23 mouse cellular contexts compared by ENCODE assay signal in genomic region chr15:75371618-75372017, GRCm38 (mm10).
DNase-seq lines count a peak whose midpoint lies in the region; ATAC-seq lines count a peak whose summit lies in the region.
"Had no signal": no experiment of that assay in that cellular context is flagged by ENCODE, and none has a peak within 500 bp of the region (broad histone marks: within the 10 kb centered on the region; RNA-seq: fewer than 3 reads in every experiment).

No protein-coding gene starts in this region.

- no peak for ATAC-seq in liver, embryonic 11.5 days (replicated peaks; ENCODE audit: low FRiP score)
- ATAC-seq: activated CD4-positive, CD25-positive, alpha-beta regulatory T cell, adult 4 months; CD4-positive, CD25-positive, alpha-beta regulatory T cell, adult 4 months; forebrain, embryonic 13.5 days; forebrain, embryonic 15.5 days; forebrain, postnatal 0 days; Patski had no signal

- no peaks in the 10 kb centered on the region for H3K36me3 ChIP-seq in liver, embryonic 11.5 days (ENCODE audit: control insufficient read depth, insufficient read depth, low read length)
- H3K36me3 ChIP-seq: embryonic facial prominence, embryonic 10.5 days; embryonic facial prominence, embryonic 12.5 days; forebrain, embryonic 15.5 days; G1E had no signal

- no peaks in the 10 kb centered on the region for H3K4me1 ChIP-seq in liver, embryonic 11.5 days (replicated peaks; ENCODE audit: control insufficient read depth, insufficient read depth, low read length)
- H3K4me1 ChIP-seq: embryonic facial prominence, embryonic 10.5 days; embryonic facial prominence, embryonic 12.5 days; forebrain, embryonic 13.5 days; forebrain, embryonic 15.5 days had no signal

- H3K4me2 ChIP-seq in liver, embryonic 11.5 days, result no peak overlapping the region
- H3K4me2 ChIP-seq: embryonic facial prominence, embryonic 12.5 days; forebrain, embryonic 13.5 days; forebrain, embryonic 15.5 days had no signal

- peak; percentile 11 for DNase-seq in testis, postnatal 14 days (ENCODE audit: low spot score)
- DNase-seq in testis, postnatal 10 days (ENCODE audit: low spot score), result no peak
- peak; percentile 88 for DNase-seq in R1 (ENCODE audit: low read depth, low spot score)
- DNase-seq in liver, embryonic 11.5 days (ENCODE audit: low spot score), result no peak
- DNase-seq in ovary, postnatal 10 days (ENCODE audit: low spot score), result no peak
- DNase-seq: adrenal gland, adult 8-10 months; adrenal gland, postnatal 14 days; adrenal gland, postnatal 36 days; B cell, adult 2 months; cerebellum, adult 11-12 months; cerebellum, adult 2 months; cerebellum, adult 9-10 months; cerebellum, postnatal 10 days; cerebellum, postnatal 25 days; forebrain, postnatal 0 days had no signal

- H3K27me3 ChIP-seq in liver, embryonic 11.5 days (replicated peaks; ENCODE audit: control insufficient read depth, insufficient read depth, low read length), result no peaks in the 10 kb centered on the region
- H3K27me3 ChIP-seq: embryonic facial prominence, embryonic 12.5 days; forebrain, embryonic 13.5 days; forebrain, embryonic 15.5 days; Patski had no signal

- no peaks in the 10 kb centered on the region for H3K9me3 ChIP-seq in liver, embryonic 11.5 days (ENCODE audit: control insufficient read depth, low read length)
- H3K9me3 ChIP-seq: embryonic facial prominence, embryonic 12.5 days; forebrain, embryonic 13.5 days; forebrain, embryonic 15.5 days had no signal

- H3K9ac ChIP-seq in liver, embryonic 11.5 days (ENCODE audit: low read depth, low read length), result no peak overlapping the region
- H3K9ac ChIP-seq: embryonic facial prominence, embryonic 12.5 days; forebrain, embryonic 13.5 days; forebrain, embryonic 15.5 days; forebrain, postnatal 0 days had no signal

- H3K27ac ChIP-seq in liver, embryonic 11.5 days (ENCODE audit: low read depth, low read length), result no peak overlapping the region
- H3K27ac ChIP-seq: embryonic facial prominence, embryonic 10.5 days; embryonic facial prominence, embryonic 12.5 days; forebrain, embryonic 13.5 days; forebrain, embryonic 15.5 days had no signal

- 80% methylated on average over 4 of the region's 4 CpGs for WGBS in liver, embryonic 11.5 days

- H3K4me3 ChIP-seq in liver, embryonic 11.5 days (ENCODE audit: low read depth, low read length), result no peak overlapping the region
- H3K4me3 ChIP-seq: embryonic facial prominence, embryonic 10.5 days; embryonic facial prominence, embryonic 12.5 days; forebrain, embryonic 13.5 days; forebrain, embryonic 15.5 days had no signal

Comparison
In these comparisons a context has a peak if more than half of its experiments do, and no peak if none do; other contexts are left out.
1. DNase-seq: peak in testis, postnatal 14 days (single experiment) and R1 (single experiment); none in testis, postnatal 10 days (single experiment), liver, embryonic 11.5 days (single experiment) and ovary, postnatal 10 days (single experiment).